Mouse (Mus musculus) stomach, embryonic 14.5 days (tissue): ENCODE results near the gene Ccdc65. TPM values are rescaled to one million over a fixed set of nuclear protein-coding genes. Genes with fewer than 3 reads are reported as not detected.

ENCODE experiments used
- ATAC-seq: fragments of 200-750 bp; cut with Nextera tagmentation; 2 replicates; pipeline ENCODE4 v1.8.0; 2017; ENCODE audit warnings: low read depth, moderate TSS enrichment; ENCODE audit not compliant: insufficient number of reproducible peaks, insufficient read depth, low FRiP score
- H3K27ac ChIP-seq: fragments of 300-500 bp; sonication (generic); 2 replicates; pipeline ENCODE4 v1.5.1; 2014; ENCODE audit warnings: mild to moderate bottlenecking, low read length, moderate library complexity, mixed read lengths
- H3K27me3 ChIP-seq: fragments of 300-500 bp; sonication (generic); 2 replicates; pipeline ENCODE4 v1.6.1; 2014; ENCODE audit warnings: low read length, control low read depth, mixed read lengths; ENCODE audit not compliant: control insufficient read depth, insufficient read depth
- H3K36me3 ChIP-seq: fragments of 300-500 bp; sonication (generic); 2 replicates; pipeline ENCODE4 v1.6.1; 2014; ENCODE audit warnings: mild to moderate bottlenecking, control low read depth, low read length, moderate library complexity, mixed read lengths; ENCODE audit not compliant: control insufficient read depth, insufficient read depth
- H3K4me1 ChIP-seq: fragments of 300-500 bp; sonication (generic); 2 replicates; pipeline ENCODE4 v1.6.1; 2014; ENCODE audit warnings: low read length, control low read depth, mixed read lengths; ENCODE audit not compliant: control insufficient read depth, insufficient read depth
- H3K4me2 ChIP-seq: fragments of 300-500 bp; sonication (generic); replicated peaks from 2 replicates; pipeline ENCODE4 v1.6.1; 2014; ENCODE audit warnings: low read depth, low read length, control low read depth
- H3K4me3 ChIP-seq: fragments of 300-500 bp; sonication (generic); 2 replicates; pipeline ENCODE4 v1.5.1; 2014; ENCODE audit warnings: low read depth, low read length, control low read depth
- H3K9ac ChIP-seq: fragments of 300-500 bp; sonication (generic); replicated peaks from 2 replicates; pipeline ENCODE4 v1.6.1; 2014; ENCODE audit warnings: low read depth, mild to moderate bottlenecking, control low read depth, low read length, moderate library complexity, mixed read lengths
- H3K9me3 ChIP-seq: fragments of 300-500 bp; sonication (generic); 2 replicates; pipeline ENCODE4 v1.6.1; 2016; ENCODE audit warnings: low read depth, low read length, control low read depth; ENCODE audit not compliant: control insufficient read depth
- WGBS: fragments of 180-500 bp; shearing (Covaris S2); extraction: QIAGEN DNeasy Blood & Tissue Kit; methylation state at CpG from one replicate; pipeline ENCODE4 v1.1.7; 2014; 5-methylcytosine and 5-hydroxymethylcytosine counted together
- polyA plus RNA-seq: library from polyadenylated mRNA; unstranded; fragments of >200 nt; fragmentation: Nextera tagmentation; extraction: Ambion mirVana; gene quantifications from 2 replicates; pipeline ENCODE4 v1.2.1, GENCODE M21; 2014

The Ccdc65 gene
- polyA plus RNA-seq, 1 experiment from 2014 or later: 1.2 TPM

GRCm38 (mm10) chr15:98704312-98704711, 3.7 kb upstream of the Ccdc65 start:
- no peak for ATAC-seq
- Histone ChIP-seq H3K27ac (no peak overlapping the region), H3K36me3 (no peaks in the 10 kb centered on the region), H3K27me3 (peaks cover 23% of the 10 kb centered on the region), H3K9ac (no peak overlapping the region), H3K9me3 (no peaks in the 10 kb centered on the region), H3K4me3 (no peak overlapping the region), H3K4me1 (peaks cover 3% of the 10 kb centered on the region; the same call in 1 of the 2 replicates), H3K4me2 (no peak overlapping the region)
- WGBS: 61% methylated on average over 9 of the region's 9 CpGs

GRCm38 (mm10) chr15:98710442-98710841, 2.4 kb downstream of the Ccdc65 start:
- Histone ChIP-seq H3K27me3 (no peaks in the 10 kb centered on the region), H3K4me2 (no peak overlapping the region), H3K4me3 (no peak overlapping the region), H3K9ac (no peak overlapping the region), H3K9me3 (no peaks in the 10 kb centered on the region), H3K27ac (no peak overlapping the region), H3K4me1 (no peaks in the 10 kb centered on the region), H3K36me3 (no peaks in the 10 kb centered on the region)
- ATAC-seq: no peak
- WGBS: 13% methylated on average over 9 of the region's 9 CpGs

GRCm38 (mm10) chr15:98714230-98714652, 6.2 kb downstream of the Ccdc65 start:
- no peaks in the 10 kb centered on the region for H3K9me3 ChIP-seq
- H3K4me3 ChIP-seq: no peak overlapping the region
- 74% methylated on average over 5 of the region's 5 CpGs for WGBS
- no peak overlapping the region for H3K9ac ChIP-seq
- H3K27me3 ChIP-seq: no peaks in the 10 kb centered on the region
- no peaks in the 10 kb centered on the region for H3K4me1 ChIP-seq
- H3K27ac ChIP-seq: no peak overlapping the region
- ATAC-seq: no peak
- H3K36me3 ChIP-seq: no peaks in the 10 kb centered on the region
- H3K4me2 ChIP-seq: no peak overlapping the region

- ATAC-seq: no peak
- H3K4me2 ChIP-seq: no peak overlapping the region
- 61% methylated on average over 16 of the region's 16 CpGs for WGBS
- H3K4me1 ChIP-seq: no peaks in the 10 kb centered on the region
- no peak overlapping the region for H3K4me3 ChIP-seq
- H3K36me3 ChIP-seq: no peaks in the 10 kb centered on the region
- no peaks in the 10 kb centered on the region for H3K27me3 ChIP-seq
- no peak overlapping the region for H3K9ac ChIP-seq
- no peak overlapping the region for H3K27ac ChIP-seq
- H3K9me3 ChIP-seq: no peaks in the 10 kb centered on the region
Measured at GRCm38 (mm10) chr15:98717301-98717700, 9.3 kb downstream of the Ccdc65 start.

GRCm38 (mm10) chr15:98722191-98722590, 14.2 kb downstream of the Ccdc65 start:
- 73% methylated on average over 8 of the region's 8 CpGs for WGBS
- Histone ChIP-seq H3K9me3 (no peaks in the 10 kb centered on the region), H3K4me3 (no peak overlapping the region), H3K36me3 (no peaks in the 10 kb centered on the region), H3K4me2 (no peak overlapping the region), H3K27me3 (no peaks in the 10 kb centered on the region), H3K27ac (no peak overlapping the region), H3K4me1 (0 out of 2 replicates have a peak, but pooled peaks cover 11% of the 10 kb centered on the region), H3K9ac (no peak overlapping the region)
- ATAC-seq: no peak

- no peak overlapping the region for H3K27ac ChIP-seq
- no peak overlapping the region for H3K9ac ChIP-seq
- H3K27me3 ChIP-seq: no peaks in the 10 kb centered on the region
- no peaks in the 10 kb centered on the region for H3K36me3 ChIP-seq
- H3K4me3 ChIP-seq: no peak overlapping the region
- no peaks in the 10 kb centered on the region for H3K9me3 ChIP-seq
- no peak overlapping the region for H3K4me2 ChIP-seq
- 46% methylated on average over 14 of the region's 14 CpGs for WGBS
- no peak for ATAC-seq
- H3K4me1 ChIP-seq: 0 out of 2 replicates have a peak, but pooled peaks cover 12% of the 10 kb centered on the region
Measured at GRCm38 (mm10) chr15:98722854-98723253, 14.8 kb downstream of the Ccdc65 start.

GRCm38 (mm10) chr15:98724441-98724840, 16.4 kb downstream of the Ccdc65 start:
- Histone ChIP-seq H3K27ac (no peak overlapping the region), H3K4me1 (0 out of 2 replicates have a peak, but pooled peaks cover 12% of the 10 kb centered on the region), H3K4me2 (peak overlapping the region; percentile 7; the same call in 1 of the 2 replicates), H3K36me3 (no peaks in the 10 kb centered on the region), H3K4me3 (no peak overlapping the region), H3K9me3 (no peaks in the 10 kb centered on the region), H3K27me3 (no peaks in the 10 kb centered on the region), H3K9ac (no peak overlapping the region)
- WGBS: 28% methylated on average over 19 of the region's 19 CpGs
- ATAC-seq: no peak

- Histone ChIP-seq H3K4me2 (no peak overlapping the region), H3K4me1 (0 out of 2 replicates have a peak, but pooled peaks cover 12% of the 10 kb centered on the region)
Measured at GRCm38 (mm10) chr15:98726079-98726478, 18.1 kb downstream of the Ccdc65 start.

GRCm38 (mm10) chr15:98726746-98727145, 18.7 kb downstream of the Ccdc65 start:
- no peaks in the 10 kb centered on the region for H3K9me3 ChIP-seq
- H3K36me3 ChIP-seq: no peaks in the 10 kb centered on the region
- peak overlapping the region; percentile 59 for H3K4me3 ChIP-seq
- no peak overlapping the region; the same call in 1 of the 2 replicates for H3K9ac ChIP-seq
- 45% methylated on average over 7 of the region's 7 CpGs for WGBS
- H3K27me3 ChIP-seq: no peaks in the 10 kb centered on the region
- no peak for ATAC-seq
- H3K4me2 ChIP-seq: peak overlapping the region; percentile 98
- no peak overlapping the region for H3K27ac ChIP-seq
- H3K4me1 ChIP-seq: 0 out of 2 replicates have a peak, but pooled peaks cover 12% of the 10 kb centered on the region

More at GRCm38 (mm10) chr15:98726079-98726478, 18.1 kb downstream of the Ccdc65 start:
- no peaks in the 10 kb centered on the region for H3K36me3 ChIP-seq
- no peak for ATAC-seq
- WGBS: 67% methylated on average over 4 of the region's 4 CpGs
- no peaks in the 10 kb centered on the region for H3K27me3 ChIP-seq
- no peaks in the 10 kb centered on the region for H3K9me3 ChIP-seq
- H3K27ac ChIP-seq: no peak overlapping the region
- H3K4me3 ChIP-seq: no peak overlapping the region
- H3K9ac ChIP-seq: no peak overlapping the region
